Mouse (Mus musculus): ENCODE results near the gene Bcor.

Gene Bcor

GRCm38 (mm10) chrX:12043352-12043751 is 116.8 kb downstream of the Bcor start:
- in situ Hi-C loops (cut with MboI; ENCODE audit: unreplicated experiment in 2 of 2) = no loop called here

DNA sequence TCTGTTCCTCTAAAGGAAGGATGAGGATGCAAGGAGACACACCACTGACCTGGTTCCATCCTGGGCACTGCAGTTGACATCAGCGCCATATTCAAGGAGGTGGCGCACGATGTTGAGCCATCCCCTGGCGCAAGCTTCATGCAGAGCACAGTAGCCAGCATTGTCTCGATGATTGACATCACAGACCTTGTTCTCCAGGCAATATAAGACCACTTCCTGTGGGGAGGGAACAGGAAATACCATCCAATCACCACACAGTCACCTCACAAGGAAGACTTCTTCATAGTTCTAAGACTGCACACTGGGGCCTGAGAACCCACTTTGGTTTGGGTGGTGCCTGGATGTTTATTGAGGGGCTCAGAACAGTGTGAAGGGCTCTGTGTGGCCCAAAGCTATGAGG is 118.7 kb downstream of the Bcor start:
- in situ Hi-C loops (cut with MboI; ENCODE audit: unreplicated experiment in 2 of 2) = no loop called here

- in situ Hi-C loops (cut with MboI; ENCODE audit: unreplicated experiment in 2 of 2) = loop anchor here in 1 of 2 experiments (25.0 kb wide), 2 partner anchors 203 to 1303 kb away; partner anchors contain the start of gene Mid1ip1
These were observed 145.3 kb downstream of the Bcor start for GRCm38 (mm10) chrX:12014726-12015464.

- in situ Hi-C loops (cut with MboI; ENCODE audit: unreplicated experiment in 2 of 2) = loop anchor here in 1 of 2 experiments (25.0 kb wide), 2 partner anchors 198 to 1298 kb away; partner anchors contain the start of gene Mid1ip1
These were observed 149.5 kb downstream of the Bcor start for GRCm38 (mm10) chrX:12010660-12011059.

DNA sequence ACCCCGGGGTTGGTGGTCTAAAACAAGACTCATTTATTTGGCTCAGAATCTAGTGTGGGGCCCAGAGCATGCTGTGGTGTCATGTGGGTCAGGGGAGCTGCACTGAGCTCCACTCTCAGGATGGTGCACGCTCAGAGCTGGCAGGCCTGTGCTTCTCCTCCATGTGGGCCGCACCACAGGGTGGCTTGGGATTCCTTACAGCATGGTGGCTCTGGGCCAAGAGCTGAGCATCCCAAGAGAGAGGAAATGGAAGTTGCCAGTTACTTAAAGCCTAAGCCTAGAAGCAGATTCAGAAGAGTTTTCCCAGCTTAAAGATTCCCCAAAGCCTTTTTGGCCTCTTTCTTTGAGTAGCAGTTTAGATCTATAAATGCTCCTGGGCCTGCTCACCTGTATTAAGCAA is 151.1 kb downstream of the Bcor start:
- in situ Hi-C loops (cut with MboI; ENCODE audit: unreplicated experiment in 2 of 2) = loop anchor here (10.0 to 25.0 kb wide), 6 partner anchors 66 to 1297 kb away; partner anchors contain the start of gene Mid1ip1 (in 1 of the 2)

DNA sequence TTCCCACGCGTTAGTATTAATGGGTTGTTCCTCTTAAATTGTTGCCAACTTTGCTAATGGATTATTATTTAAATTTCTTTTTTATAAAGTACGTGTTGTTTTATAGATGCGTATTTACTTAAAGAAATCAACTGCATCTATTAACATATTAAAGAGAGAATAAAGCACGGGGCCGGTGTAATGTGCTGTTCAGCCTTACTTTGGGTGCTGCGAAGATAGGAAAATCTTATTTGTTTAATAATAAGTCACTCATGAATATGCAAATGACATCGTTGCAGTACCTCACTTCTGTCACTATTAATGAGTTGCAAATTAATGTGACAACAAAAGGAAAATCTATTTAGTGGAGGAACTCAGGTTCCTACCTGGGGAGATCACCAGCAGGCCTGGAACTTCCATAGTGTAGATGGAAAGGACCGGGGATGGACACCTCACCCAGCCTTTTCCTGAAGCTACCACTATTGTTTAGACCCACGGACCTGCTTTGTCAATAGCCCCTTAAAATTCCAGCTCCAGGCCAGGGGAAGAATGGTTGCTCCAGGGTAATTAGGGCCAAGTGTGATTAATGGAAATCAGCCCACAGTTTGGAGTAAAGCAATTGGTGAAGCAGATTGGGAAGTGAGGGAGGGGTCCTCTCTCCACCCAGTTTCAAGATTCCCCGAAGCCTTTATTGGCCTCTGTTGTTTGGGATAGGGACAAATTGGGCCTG is 152.2 kb downstream of the Bcor start:
- in situ Hi-C loops (cut with MboI; ENCODE audit: unreplicated experiment in 2 of 2) = loop anchor here (10.0 to 25.0 kb wide), 6 partner anchors 67 to 1296 kb away; partner anchors contain the start of gene Mid1ip1 (in 1 of the 2)

GRCm38 (mm10) chrX:12006882-12007753 is 153.0 kb downstream of the Bcor start:
- in situ Hi-C loops (cut with MboI; ENCODE audit: unreplicated experiment in 2 of 2) = loop anchor here (10.0 to 25.0 kb wide), 6 partner anchors 68 to 1295 kb away; partner anchors contain the start of gene Mid1ip1 (in 1 of the 2)

- in situ Hi-C loops (cut with MboI; ENCODE audit: unreplicated experiment in 2 of 2) = loop anchor here (10.0 to 25.0 kb wide), 6 partner anchors 69 to 1294 kb away; partner anchors contain the start of gene Mid1ip1 (in 1 of the 2)
These were observed 153.9 kb downstream of the Bcor start for GRCm38 (mm10) chrX:12006031-12006881.

DNA sequence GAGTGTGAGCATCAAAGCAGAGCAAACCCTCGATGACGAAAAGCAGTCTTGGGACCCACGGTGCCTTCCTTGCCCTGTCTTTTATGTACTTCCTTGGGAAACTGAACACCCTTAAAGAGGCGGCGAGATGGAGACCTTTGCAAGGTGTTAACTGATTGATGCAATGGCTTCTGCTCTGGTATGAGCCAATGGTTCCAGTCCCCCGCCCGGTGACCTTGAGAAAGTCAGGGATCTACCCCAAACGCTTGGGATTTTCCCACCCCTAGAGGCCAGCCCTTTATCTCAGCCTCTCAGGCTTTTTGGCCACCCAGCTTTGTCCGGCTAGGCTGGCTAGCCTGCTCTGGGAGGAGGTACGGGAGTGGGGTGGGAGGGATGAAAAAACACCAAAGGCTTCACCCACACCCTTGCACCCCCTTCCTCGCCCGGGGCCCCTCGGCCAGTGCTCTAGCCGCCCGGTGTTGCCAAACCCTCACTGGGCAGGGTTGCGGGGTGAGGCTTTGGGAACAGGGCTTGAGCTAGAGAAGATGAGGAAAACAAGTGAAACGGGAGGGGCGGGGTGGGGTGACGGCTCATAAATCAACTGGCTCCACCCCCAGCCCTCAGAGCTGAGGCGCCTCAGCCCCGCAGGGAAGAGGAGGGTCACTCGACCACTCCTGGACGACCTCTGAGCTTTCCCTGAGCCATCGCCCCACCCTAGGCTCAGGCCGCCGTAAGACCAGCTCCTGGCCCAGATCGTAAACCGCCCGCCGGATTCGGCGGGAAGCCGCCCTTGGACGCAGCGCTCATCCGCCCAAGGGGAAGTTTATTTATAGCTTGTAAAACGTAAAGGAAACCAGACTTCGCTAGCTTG is 154.7 kb downstream of the Bcor start:
- in situ Hi-C loops (cut with MboI; ENCODE audit: unreplicated experiment in 2 of 2) = loop anchor here (10.0 to 25.0 kb wide), 6 partner anchors 69 to 1293 kb away; partner anchors contain the start of gene Mid1ip1 (in 1 of the 2)

- in situ Hi-C loops (cut with MboI; ENCODE audit: unreplicated experiment in 2 of 2) = loop anchor here (5.0 to 25.0 kb wide), 7 partner anchors 70 to 1292 kb away; partner anchors contain the start of gene Mid1ip1 (in 1 of the 2)
These were observed 155.7 kb downstream of the Bcor start for GRCm38 (mm10) chrX:12004416-12004815.

DNA sequence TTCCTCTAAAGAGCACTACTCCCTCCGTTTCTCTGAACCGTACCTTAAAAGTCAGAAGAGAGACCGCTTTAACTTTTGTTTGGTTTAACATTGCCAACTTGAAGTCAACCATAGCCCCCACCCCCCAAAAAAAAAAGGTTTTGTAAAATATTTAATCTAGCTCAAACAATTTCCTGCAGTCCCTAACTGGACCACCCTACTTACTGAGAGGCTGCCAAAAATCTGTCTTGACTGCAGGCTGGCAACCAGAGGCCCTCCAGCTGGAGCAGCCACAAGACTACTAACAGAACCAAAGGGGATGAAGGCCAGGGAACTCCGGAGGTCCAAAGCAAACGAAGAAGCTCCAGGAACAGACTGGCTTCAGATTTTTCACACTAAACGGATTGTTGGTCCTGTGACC is 156.2 kb downstream of the Bcor start:
- in situ Hi-C loops (cut with MboI; ENCODE audit: unreplicated experiment in 2 of 2) = loop anchor here (5.0 to 25.0 kb wide), 7 partner anchors 71 to 1292 kb away; partner anchors contain the start of gene Mid1ip1 (in 1 of the 2)

GRCm38 (mm10) chrX:12003539-12003938 is 156.6 kb downstream of the Bcor start:
- in situ Hi-C loops (cut with MboI; ENCODE audit: unreplicated experiment in 2 of 2) = loop anchor here (5.0 to 25.0 kb wide), 7 partner anchors 71 to 1291 kb away; partner anchors contain the start of gene Mid1ip1 (in 1 of the 2)

DNA sequence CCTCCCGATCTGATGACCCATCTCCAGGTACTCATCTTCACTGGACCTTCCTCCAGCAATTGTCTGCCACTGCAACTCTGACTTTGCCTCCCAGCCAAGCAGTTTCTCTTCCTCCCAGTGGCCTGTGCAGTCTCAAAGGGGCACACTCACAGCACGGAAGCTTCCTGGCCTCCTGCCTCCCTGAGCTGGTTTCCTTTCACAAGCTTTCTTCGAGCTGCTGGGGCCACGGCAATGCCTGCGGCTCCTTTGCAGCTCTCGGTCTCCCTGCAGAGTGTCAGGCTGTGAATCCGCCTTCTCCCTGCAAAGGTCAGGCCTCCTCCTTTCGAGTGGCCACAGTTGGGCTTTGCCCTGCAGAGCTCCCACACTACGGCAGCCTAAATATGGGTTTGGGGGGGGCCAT is 157.0 kb downstream of the Bcor start:
- in situ Hi-C loops (cut with MboI; ENCODE audit: unreplicated experiment in 2 of 2) = loop anchor here (5.0 to 25.0 kb wide), 7 partner anchors 72 to 1291 kb away; partner anchors contain the start of gene Mid1ip1 (in 1 of the 2)

DNA sequence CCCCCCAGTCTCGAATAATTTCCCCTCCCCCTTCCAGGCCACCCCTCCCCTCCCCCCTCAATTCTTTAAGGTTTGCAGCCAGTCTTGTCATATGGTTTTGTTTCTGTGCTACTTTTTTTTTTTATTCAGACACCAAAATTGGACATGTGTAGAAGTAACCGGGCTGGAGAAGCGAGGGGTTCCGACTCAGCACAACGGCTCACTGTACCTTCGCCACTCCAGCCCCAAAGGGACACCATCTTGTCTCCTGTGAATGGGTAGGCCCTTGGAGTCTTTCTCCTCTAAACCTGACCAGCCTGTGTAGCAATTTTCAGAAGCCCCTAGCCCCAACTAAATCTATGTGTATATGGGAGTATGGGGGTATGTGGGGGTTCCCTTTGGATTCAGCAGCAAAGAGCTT is 157.6 kb downstream of the Bcor start:
- in situ Hi-C loops (cut with MboI; ENCODE audit: unreplicated experiment in 2 of 2) = loop anchor here (5.0 to 25.0 kb wide), 7 partner anchors 72 to 1290 kb away; partner anchors contain the start of gene Mid1ip1 (in 1 of the 2)

DNA sequence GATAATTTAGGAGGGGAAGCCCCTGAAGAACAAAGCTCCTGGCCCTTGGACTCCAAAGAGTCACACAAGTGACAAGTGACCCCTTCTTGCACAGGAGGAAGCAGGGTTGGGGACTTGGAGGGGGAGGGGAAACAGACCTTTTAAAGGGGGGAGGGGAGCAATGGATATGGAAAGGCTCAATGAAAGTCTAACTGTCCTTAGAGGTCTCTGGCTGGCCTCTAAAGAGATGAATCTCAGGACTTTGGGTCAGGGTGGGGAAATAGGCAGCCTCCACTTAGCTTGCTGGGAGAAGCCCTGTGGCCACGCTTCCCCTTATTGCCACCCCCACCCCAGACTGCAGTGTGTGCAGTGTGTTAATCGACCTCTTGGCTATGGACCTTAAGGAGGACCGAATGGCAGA is 158.2 kb downstream of the Bcor start:
- in situ Hi-C loops (cut with MboI; ENCODE audit: unreplicated experiment in 2 of 2) = loop anchor here (5.0 to 25.0 kb wide), 7 partner anchors 73 to 1290 kb away; partner anchors contain the start of gene Mid1ip1 (in 1 of the 2)

GRCm38 (mm10) chrX:12001336-12001735 is 158.8 kb downstream of the Bcor start:
- in situ Hi-C loops (cut with MboI; ENCODE audit: unreplicated experiment in 2 of 2) = loop anchor here (5.0 to 25.0 kb wide), 7 partner anchors 73 to 1289 kb away; partner anchors contain the start of gene Mid1ip1 (in 1 of the 2)

DNA sequence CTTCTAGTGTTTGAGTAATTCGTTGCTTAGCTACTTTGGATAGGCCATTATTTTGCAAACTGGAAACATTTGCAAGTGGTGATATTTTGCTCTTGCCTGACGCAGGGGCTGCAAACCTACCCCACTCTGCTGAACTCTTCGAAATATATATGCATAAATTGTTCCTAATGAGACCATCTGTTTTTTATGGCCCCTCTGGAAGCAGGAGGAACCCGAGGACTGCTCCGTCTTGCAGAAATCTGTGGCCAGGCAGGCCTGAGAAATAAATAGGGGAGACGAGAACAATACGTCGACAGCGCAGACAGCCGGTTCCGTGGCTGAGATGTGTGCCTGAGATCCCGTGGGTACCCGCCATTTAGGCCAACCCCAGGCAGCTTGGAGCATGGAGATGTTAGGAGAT is 159.5 kb downstream of the Bcor start:
- in situ Hi-C loops (cut with MboI; ENCODE audit: unreplicated experiment in 2 of 2) = loop anchor here (5.0 to 25.0 kb wide), 7 partner anchors 74 to 1288 kb away; partner anchors contain the start of gene Mid1ip1 (in 1 of the 2)

Measured in v-Abl transformed pro-B cells (cell line).